Mouse (Mus musculus): ENCODE data around the gene Atp2c1.
A peak's percentile ranks its signal among the peaks of the same experiment; 100 is the strongest.

Gene Atp2c1

GRCm38 (mm10) chr9:105527219-105527618, at the start of gene Atp2c1:
Atp2c1 (minus strand) TSS chr9:105527319.
- DNase-seq (ENCODE audit: low spot score in 2 of 2), result no peak

GRCm38 (mm10) chr9:105557452-105557851, 30.3 kb upstream of the Atp2c1 start:
- no peak for DNase-seq (ENCODE audit: low spot score in 2 of 2)

- DNase-seq (ENCODE audit: low spot score in 2 of 2), result no peak
These were observed 29.1 kb upstream of the Atp2c1 start for GRCm38 (mm10) chr9:105556141-105556735.

- no peak for DNase-seq (ENCODE audit: low spot score in 2 of 2)
These were observed 27.3 kb upstream of the Atp2c1 start for GRCm38 (mm10) chr9:105554439-105554807.

- no peak for DNase-seq (ENCODE audit: low spot score in 2 of 2)
These were observed 26.7 kb upstream of the Atp2c1 start for GRCm38 (mm10) chr9:105553629-105554438.

- no peak for DNase-seq (ENCODE audit: low spot score in 2 of 2)
These were observed 24.3 kb upstream of the Atp2c1 start for GRCm38 (mm10) chr9:105551407-105551806.

GRCm38 (mm10) chr9:105549096-105549495, 22.0 kb upstream of the Atp2c1 start:
- DNase-seq (ENCODE audit: low spot score in 2 of 2), result no peak

- no peak for DNase-seq (ENCODE audit: low spot score in 2 of 2)
These were observed 17.1 kb upstream of the Atp2c1 start for GRCm38 (mm10) chr9:105544013-105544750.

- DNase-seq (ENCODE audit: low spot score in 2 of 2), result no peak
These were observed 10.4 kb upstream of the Atp2c1 start for GRCm38 (mm10) chr9:105537473-105537872.

- DNase-seq (ENCODE audit: low spot score in 2 of 2), result no peak
These were observed 9.8 kb upstream of the Atp2c1 start for GRCm38 (mm10) chr9:105536877-105537276.

GRCm38 (mm10) chr9:105525355-105525754, 1.8 kb downstream of the Atp2c1 start:
- no peak for DNase-seq (ENCODE audit: low spot score in 2 of 2)

GRCm38 (mm10) chr9:105523038-105523437, 4.1 kb downstream of the Atp2c1 start:
- DNase-seq (ENCODE audit: low spot score in 2 of 2), result no peak

- no peak for DNase-seq (ENCODE audit: low spot score in 2 of 2)
These were observed 5.1 kb downstream of the Atp2c1 start for GRCm38 (mm10) chr9:105522063-105522462.

- DNase-seq (ENCODE audit: low spot score in 2 of 2), result peak; percentile 5 to 25
These were observed 6.2 kb downstream of the Atp2c1 start for GRCm38 (mm10) chr9:105520776-105521552.

- no peak for DNase-seq (ENCODE audit: low spot score in 2 of 2)
These were observed 7.7 kb downstream of the Atp2c1 start for GRCm38 (mm10) chr9:105519278-105519883.

- no peak for DNase-seq (ENCODE audit: low spot score in 2 of 2)
These were observed 23.4 kb downstream of the Atp2c1 start for GRCm38 (mm10) chr9:105503690-105504089.

GRCm38 (mm10) chr9:105502389-105502788, 24.7 kb downstream of the Atp2c1 start:
- DNase-seq (ENCODE audit: low spot score in 2 of 2), result no peak

GRCm38 (mm10) chr9:105495316-105496174, 31.6 kb downstream of the Atp2c1 start:
- DNase-seq (ENCODE audit: low spot score in 2 of 2), result peak in 1 of 2 experiments; percentile 10

- peak; percentile 92 to 97 for DNase-seq (ENCODE audit: low spot score in 2 of 2)
These were observed 32.4 kb downstream of the Atp2c1 start for GRCm38 (mm10) chr9:105494553-105495315.

- no peak for DNase-seq (ENCODE audit: low spot score in 2 of 2)
These were observed 34.4 kb downstream of the Atp2c1 start for GRCm38 (mm10) chr9:105492744-105493143.

Measured in urinary bladder, postnatal 36 days (tissue).